In the genomic region with DNA sequence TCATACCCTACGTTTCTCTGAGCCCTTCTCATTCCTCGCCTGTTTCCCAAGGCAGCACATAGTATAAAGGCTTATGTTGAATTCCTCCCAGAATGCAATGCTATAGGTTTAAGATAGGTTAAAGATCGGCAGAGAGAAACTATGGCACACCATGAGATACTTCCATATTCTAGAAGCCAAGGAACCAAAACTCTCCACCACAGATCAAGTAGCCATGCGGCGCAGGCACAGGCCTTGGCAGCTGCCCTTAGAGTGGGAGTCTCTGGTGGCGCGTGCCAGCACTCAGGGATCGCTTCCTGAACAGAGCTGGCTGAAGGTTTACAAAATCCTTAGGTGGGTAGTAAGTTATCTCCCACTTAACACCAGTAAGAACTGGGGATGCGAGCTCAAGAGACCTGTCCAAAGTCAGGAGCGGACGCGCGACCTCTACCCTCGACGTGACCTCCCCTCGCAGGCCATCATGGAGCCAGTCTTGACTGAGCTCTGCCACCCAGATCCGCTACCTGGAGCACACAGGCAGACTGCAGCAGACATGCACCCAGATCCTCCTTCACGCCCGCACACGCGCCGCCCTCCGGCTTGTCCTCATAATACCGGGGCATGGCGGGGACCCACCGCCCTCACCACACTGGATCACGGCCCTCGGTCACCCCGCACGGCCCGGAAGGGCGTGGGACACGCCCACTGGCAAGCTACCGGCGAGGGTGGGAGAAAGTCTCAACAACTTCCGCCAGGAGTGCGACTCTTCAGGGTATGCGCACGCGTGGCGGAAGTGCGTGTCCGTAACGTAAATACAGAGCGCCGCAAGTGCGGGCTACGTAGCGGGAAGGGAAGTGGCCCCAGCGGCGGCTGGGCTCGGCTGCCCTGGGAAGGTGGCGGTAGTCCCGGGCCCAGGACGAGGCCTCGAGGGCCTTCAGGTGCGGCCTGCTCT, we compare ENCODE assay signal across 1 mouse cellular context.
A peak's percentile ranks its signal among the peaks of the same experiment; 100 is the strongest.
TF ChIP-seq lines count a peak whose summit lies in the region.

A gene (minus strand): TSS at position 738 of the 931 bp plus-strand sequence.
A gene (plus strand): TSS at position 774 of the 931 bp plus-strand sequence.

TF ChIP-seq in myocyte, 11 proteins besides CTCF, POLR2A, EP300 and RAD21 (continued from another document):
- TF ChIP-seq MYOG (IDR thresholded peaks at IDR 0.05; ENCODE audit: control insufficient read depth in 1 of 3, insufficient read depth in 1 of 3, insufficient read length in 2 of 3, low read depth in 2 of 3) (peak in 1 of 3 experiments; percentile 21), POLR2AphosphoS2 (IDR thresholded peaks at IDR 0.05; ENCODE audit: insufficient read length, low read depth) (no peak), MAX (IDR thresholded peaks at IDR 0.05; ENCODE audit: low read depth) (no peak), SRF (IDR thresholded peaks at IDR 0.05; ENCODE audit: control insufficient read depth, insufficient read length, low read depth) (peak; percentile 78), MYOD1 (IDR thresholded peaks at IDR 0.05; ENCODE audit: control insufficient read depth in 1 of 3, insufficient read length in 2 of 3, low read depth in 2 of 3) (no peak), CEBPB (IDR thresholded peaks at IDR 0.05; ENCODE audit: insufficient read depth, poor library complexity, severe bottlenecking) (no peak), REST (IDR thresholded peaks at IDR 0.05; ENCODE audit: insufficient read depth, insufficient read length) (no peak), TCF3 (IDR thresholded peaks at IDR 0.05; ENCODE audit: insufficient read length, low read depth) (no peak)
